25 mouse cellular contexts compared by ENCODE assay signal in the genomic region with DNA sequence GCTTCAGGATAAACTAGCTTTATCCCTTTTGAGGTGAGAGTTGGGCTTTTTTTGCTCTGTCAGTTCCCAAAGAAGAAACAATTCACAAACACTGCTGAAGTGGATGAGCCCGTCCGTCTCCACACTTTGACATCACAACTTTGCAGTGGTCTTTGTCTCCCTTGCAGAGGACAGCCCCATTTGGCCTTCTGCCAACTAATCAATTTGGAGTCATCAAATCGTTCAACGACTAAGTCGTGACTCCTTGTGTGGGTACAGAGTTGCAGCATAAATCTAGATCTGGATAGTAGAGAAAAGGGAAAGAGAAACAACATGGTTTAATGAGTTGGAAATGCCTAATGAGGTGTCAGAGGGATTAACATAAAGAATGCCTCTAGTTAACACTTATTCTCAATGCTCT.
"Had no signal": no experiment of that assay in that cellular context is flagged by ENCODE, and none has a peak within 500 bp of the region (broad histone marks: within the 10 kb centered on the region; RNA-seq: fewer than 3 reads in every experiment).

No protein-coding gene starts in this region.

- ATAC-seq: intestine, embryonic 16.5 days had no signal

- H3K36me3 ChIP-seq: heart, embryonic 13.5 days; heart, embryonic 15.5 days; hindbrain, embryonic 13.5 days; hindbrain, embryonic 15.5 days; kidney, embryonic 15.5 days; limb, embryonic 13.5 days; limb, embryonic 15.5 days; liver, embryonic 13.5 days had no signal

- H3K4me1 ChIP-seq: heart, embryonic 13.5 days; heart, embryonic 15.5 days; hindbrain, embryonic 13.5 days; hindbrain, embryonic 15.5 days; kidney, embryonic 15.5 days; limb, embryonic 13.5 days; limb, embryonic 15.5 days; liver, embryonic 13.5 days had no signal

- DNase-seq: gastrocnemius, postnatal 14 days; gastrocnemius, postnatal 36 days; heart, adult 11 months; heart, adult 2 months; heart, postnatal 14 days; heart, postnatal 36 days; kidney, adult 11 months; kidney, adult 2 months; kidney, adult 9 months; kidney, postnatal 14 days; kidney, postnatal 36 days; layer of hippocampus, adult 9-11 months; layer of hippocampus, postnatal 36 days; left cerebral cortex, postnatal 4 days; liver, embryonic 13.5 days had no signal

- H3K9me3 ChIP-seq: heart, embryonic 13.5 days; heart, embryonic 15.5 days; hindbrain, embryonic 15.5 days; kidney, embryonic 15.5 days; limb, embryonic 15.5 days; liver, embryonic 13.5 days had no signal

- H3K4me2 ChIP-seq: heart, embryonic 11.5 days; heart, embryonic 13.5 days; heart, embryonic 15.5 days; hindbrain, embryonic 13.5 days; hindbrain, embryonic 15.5 days; kidney, embryonic 15.5 days; limb, embryonic 13.5 days; limb, embryonic 15.5 days; liver, embryonic 13.5 days had no signal

- H3K27ac ChIP-seq: heart, adult 2 months; heart, embryonic 13.5 days; heart, embryonic 15.5 days; hindbrain, embryonic 13.5 days; hindbrain, embryonic 15.5 days; kidney, embryonic 15.5 days; kidney, postnatal 0 days; limb, embryonic 13.5 days; limb, embryonic 15.5 days; liver, embryonic 13.5 days had no signal

- H3K27me3 ChIP-seq: heart, embryonic 13.5 days; heart, embryonic 15.5 days; hindbrain, embryonic 13.5 days; hindbrain, embryonic 15.5 days; kidney, embryonic 15.5 days; limb, embryonic 13.5 days; limb, embryonic 15.5 days; liver, embryonic 13.5 days had no signal

- H3K4me3 ChIP-seq: heart, adult 2 months; heart, embryonic 13.5 days; heart, embryonic 15.5 days; hindbrain, embryonic 13.5 days; hindbrain, embryonic 15.5 days; kidney, embryonic 15.5 days; limb, embryonic 13.5 days; limb, embryonic 15.5 days; liver, embryonic 13.5 days had no signal

- H3K9ac ChIP-seq: heart, embryonic 13.5 days; heart, embryonic 15.5 days; hindbrain, embryonic 13.5 days; hindbrain, embryonic 15.5 days; kidney, embryonic 15.5 days; limb, embryonic 13.5 days; limb, embryonic 15.5 days; liver, embryonic 13.5 days had no signal
